Mouse (Mus musculus) intestine, embryonic 16.5 days (tissue): ENCODE data around the gene Gm7029. TPM values are rescaled to one million over a fixed set of nuclear protein-coding genes. Genes with fewer than 3 reads are reported as not detected.
A peak's percentile ranks its signal among the peaks of the same experiment; 100 is the strongest.
"Not testable (repeated sequence)": the region's sequence is repeated elsewhere in the genome, so short reads cannot be mapped to it uniquely, and the experiment has no call there.

Experiments
- ATAC-seq: fragments of 200-750 bp; cut with Nextera tagmentation; 2 replicates; pipeline ENCODE4 v1.8.0; 2017; ENCODE audit warnings: moderate TSS enrichment, moderate library complexity
- H3K27ac ChIP-seq: fragments of 300-500 bp; sonication (generic); 2 replicates; pipeline ENCODE4 v1.5.1; 2014; ENCODE audit warnings: mild to moderate bottlenecking, low read length
- H3K27me3 ChIP-seq: fragments of 300-500 bp; sonication (generic); replicated peaks from 2 replicates; pipeline ENCODE4 v1.6.1; 2014; ENCODE audit warnings: low read length, control low read depth, mixed read lengths; ENCODE audit not compliant: control insufficient read depth, insufficient read depth
- H3K36me3 ChIP-seq: fragments of 300-500 bp; sonication (generic); 2 replicates; pipeline ENCODE4 v1.6.1; 2014; ENCODE audit warnings: low read length, control low read depth; ENCODE audit not compliant: control insufficient read depth, insufficient read depth
- H3K4me1 ChIP-seq: fragments of 300-500 bp; sonication (generic); 2 replicates; pipeline ENCODE4 v1.6.1; 2014; ENCODE audit warnings: low read length, control low read depth, mixed read lengths; ENCODE audit not compliant: control insufficient read depth, insufficient read depth
- H3K4me2 ChIP-seq: fragments of 300-500 bp; sonication (generic); 2 replicates; pipeline ENCODE4 v1.6.1; 2014; ENCODE audit warnings: low read depth, low read length, control low read depth
- H3K4me3 ChIP-seq: fragments of 300-500 bp; sonication (generic); 2 replicates; pipeline ENCODE4 v1.5.1; 2014; ENCODE audit warnings: mild to moderate bottlenecking, low read length
- H3K9ac ChIP-seq: fragments of 300-500 bp; sonication (generic); 2 replicates; pipeline ENCODE4 v1.6.1; 2014; ENCODE audit warnings: low read depth, low read length
- H3K9me3 ChIP-seq: fragments of 300-500 bp; sonication (generic); 2 replicates; pipeline ENCODE4 v1.6.1; 2016; ENCODE audit warnings: low read length, control low read depth; ENCODE audit not compliant: control insufficient read depth
- WGBS: fragments of 180-500 bp; shearing (Covaris S2); extraction: QIAGEN DNeasy Blood & Tissue Kit; methylation state at CpG from one replicate; pipeline ENCODE4 v1.1.7; 2014; 5-methylcytosine and 5-hydroxymethylcytosine counted together
- polyA plus RNA-seq: library from polyadenylated mRNA; unstranded; fragments of >200 nt; fragmentation: Nextera tagmentation; extraction: Ambion mirVana; gene quantifications from 2 replicates; pipeline ENCODE4 v1.2.1, GENCODE M21; 2015

The Gm7029 gene
- polyA plus RNA-seq, 1 experiment from 2014 or later: not detected

DNA sequence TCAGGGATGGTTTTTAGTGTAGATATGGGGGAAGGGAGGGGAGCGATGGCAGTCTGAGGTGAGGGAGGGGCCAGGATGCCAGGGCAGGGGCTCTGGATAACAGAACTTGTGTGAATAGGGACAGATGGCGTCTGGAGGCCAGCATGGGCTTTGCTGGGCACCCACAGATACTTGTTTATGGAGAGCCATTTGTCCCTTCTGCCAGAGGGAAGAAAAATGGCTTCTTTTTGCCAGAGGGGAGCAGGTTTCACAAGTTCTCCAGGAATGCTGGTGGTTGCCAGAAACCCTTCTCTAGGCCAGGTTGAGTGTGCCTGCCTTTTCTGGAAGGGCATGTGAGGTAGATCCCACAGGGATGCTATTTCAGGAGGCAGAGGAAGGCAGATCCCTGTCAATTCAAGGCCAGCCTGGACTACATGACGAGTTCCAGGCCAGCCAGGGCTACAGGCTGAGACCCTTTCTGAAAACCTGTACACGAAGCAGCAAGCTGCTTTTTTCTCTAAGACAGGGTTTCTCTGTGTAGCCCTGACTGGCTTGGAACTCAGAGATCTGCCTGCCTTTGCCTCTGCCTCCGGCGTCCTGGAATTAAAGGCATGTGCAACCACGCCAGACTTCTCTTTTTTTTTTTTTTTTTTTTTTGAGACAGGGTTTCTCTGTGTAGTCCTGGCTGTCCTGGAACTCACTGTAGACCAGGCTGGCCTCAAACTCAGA is 26.8 kb downstream of the Gm7029 start:
- ATAC-seq: no peak
- WGBS: 66% methylated on average over 7 of the region's 7 CpGs
- Histone ChIP-seq H3K27ac (no peak overlapping the region), H3K4me3 (no peak overlapping the region), H3K9ac (no peak overlapping the region), H3K27me3 (no peaks in the 10 kb centered on the region), H3K4me2 (no peak overlapping the region), H3K9me3 (no peaks in the 10 kb centered on the region), H3K36me3 (no peaks in the 10 kb centered on the region), H3K4me1 (no peaks in the 10 kb centered on the region)

DNA sequence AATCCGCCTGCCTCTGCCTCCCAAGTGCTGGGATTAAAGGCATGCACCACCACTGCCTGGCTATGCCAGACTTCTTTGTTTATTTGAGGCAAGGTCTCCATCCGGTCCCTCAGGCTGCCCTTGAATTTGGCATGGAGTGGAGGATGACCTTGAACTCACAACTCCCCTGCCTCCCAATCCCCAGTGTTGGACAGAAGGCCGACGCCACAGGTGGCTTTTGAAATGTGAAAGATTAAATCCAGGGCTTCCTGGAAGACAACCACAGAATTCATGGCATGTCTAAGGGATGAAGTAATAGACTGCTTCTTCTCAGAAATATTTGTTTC is 27.3 kb downstream of the Gm7029 start:
- no peak overlapping the region for H3K9ac ChIP-seq
- H3K4me2 ChIP-seq: no peak overlapping the region
- H3K27ac ChIP-seq: no peak overlapping the region
- H3K4me3 ChIP-seq: no peak overlapping the region
- ATAC-seq: no peak
- H3K9me3 ChIP-seq: no peaks in the 10 kb centered on the region
- no peaks in the 10 kb centered on the region for H3K36me3 ChIP-seq
- no peaks in the 10 kb centered on the region for H3K4me1 ChIP-seq
- no peaks in the 10 kb centered on the region for H3K27me3 ChIP-seq
- WGBS: 76% methylated on average over 4 of the region's 4 CpGs

DNA sequence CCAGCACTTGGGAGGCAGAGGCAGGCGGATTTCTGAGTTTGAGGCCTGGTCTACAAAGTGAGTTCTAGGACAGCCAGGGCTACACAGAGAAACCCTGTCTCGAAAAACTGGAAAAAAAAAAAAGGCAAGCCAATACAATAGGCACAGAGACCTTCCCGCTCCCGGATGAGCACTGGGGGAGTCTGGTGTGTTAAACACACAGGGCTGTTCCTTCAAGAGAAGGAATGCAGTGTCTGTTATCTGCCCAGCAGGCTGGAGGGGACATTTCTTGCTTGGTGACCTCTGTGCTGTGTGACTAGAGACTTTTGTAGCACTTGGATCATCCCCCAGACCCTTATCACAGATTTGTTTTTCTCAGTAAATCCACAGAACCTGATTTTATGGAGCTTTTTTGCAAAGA is 28.0 kb downstream of the Gm7029 start:
- WGBS: 57% methylated on average over 4 of the region's 4 CpGs
- no peak overlapping the region for H3K27ac ChIP-seq
- ATAC-seq: no peak

DNA sequence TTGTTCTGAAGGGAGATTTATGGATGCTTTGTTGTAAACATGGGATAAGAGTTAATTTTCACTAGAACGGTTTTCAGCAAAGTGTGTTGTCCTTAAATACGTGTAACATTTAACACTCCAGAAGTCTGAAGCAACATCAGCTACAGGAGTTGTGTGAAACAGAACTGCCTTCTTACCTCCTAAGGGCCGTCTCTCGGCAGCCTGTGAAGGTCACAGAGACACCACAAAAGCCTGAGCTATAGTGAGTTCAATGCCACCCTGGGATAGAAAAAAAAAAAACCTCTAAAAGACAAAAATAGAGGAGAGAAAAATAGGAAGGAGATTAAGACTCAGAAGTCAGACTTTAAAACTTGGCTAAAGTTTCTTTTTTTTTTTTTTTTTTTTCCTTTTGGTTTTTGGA is 28.4 kb downstream of the Gm7029 start:
- 29% methylated on average over 4 of the region's 4 CpGs for WGBS
- H3K4me2 ChIP-seq: no peak overlapping the region
- no peak overlapping the region for H3K27ac ChIP-seq
- ATAC-seq: no peak
- no peaks in the 10 kb centered on the region for H3K4me1 ChIP-seq
- no peaks in the 10 kb centered on the region for H3K36me3 ChIP-seq
- no peak overlapping the region for H3K4me3 ChIP-seq
- H3K9me3 ChIP-seq: no peaks in the 10 kb centered on the region
- no peak overlapping the region for H3K9ac ChIP-seq
- no peaks in the 10 kb centered on the region for H3K27me3 ChIP-seq

More for the DNA sequence above, 28.0 kb downstream of the Gm7029 start:
- no peaks in the 10 kb centered on the region for H3K9me3 ChIP-seq
- H3K4me3 ChIP-seq: no peak overlapping the region
- no peaks in the 10 kb centered on the region for H3K27me3 ChIP-seq
- H3K36me3 ChIP-seq: no peaks in the 10 kb centered on the region
- H3K4me2 ChIP-seq: no peak overlapping the region
- no peak overlapping the region for H3K9ac ChIP-seq
- no peaks in the 10 kb centered on the region for H3K4me1 ChIP-seq

DNA sequence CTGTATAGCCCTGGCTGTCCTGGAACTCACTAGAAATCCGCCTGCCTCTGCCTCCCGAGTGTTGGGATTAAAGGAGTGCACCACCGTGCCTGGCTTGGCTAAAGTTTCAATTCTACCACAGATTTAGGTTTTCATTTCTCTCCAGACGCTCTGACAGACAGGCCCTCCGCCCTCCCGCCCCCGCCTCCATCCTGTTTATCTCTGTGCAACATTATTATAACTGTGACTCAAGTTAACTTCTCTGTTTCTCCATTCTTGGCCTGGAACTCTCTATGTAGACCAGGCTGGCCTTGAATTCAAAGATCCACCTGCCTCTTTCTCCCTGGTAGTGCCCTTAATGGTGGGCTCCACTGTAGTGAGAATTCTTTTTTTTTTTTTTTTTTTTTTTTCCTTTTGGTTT is 28.9 kb downstream of the Gm7029 start:
- Histone ChIP-seq H3K9me3 (no peaks in the 10 kb centered on the region), H3K9ac (no peak overlapping the region), H3K4me2 (no peak overlapping the region), H3K4me3 (no peak overlapping the region), H3K27me3 (no peaks in the 10 kb centered on the region), H3K36me3 (no peaks in the 10 kb centered on the region), H3K27ac (no peak overlapping the region), H3K4me1 (no peaks in the 10 kb centered on the region)
- ATAC-seq: no peak
- WGBS: 79% methylated on average over 7 of the region's 7 CpGs

DNA sequence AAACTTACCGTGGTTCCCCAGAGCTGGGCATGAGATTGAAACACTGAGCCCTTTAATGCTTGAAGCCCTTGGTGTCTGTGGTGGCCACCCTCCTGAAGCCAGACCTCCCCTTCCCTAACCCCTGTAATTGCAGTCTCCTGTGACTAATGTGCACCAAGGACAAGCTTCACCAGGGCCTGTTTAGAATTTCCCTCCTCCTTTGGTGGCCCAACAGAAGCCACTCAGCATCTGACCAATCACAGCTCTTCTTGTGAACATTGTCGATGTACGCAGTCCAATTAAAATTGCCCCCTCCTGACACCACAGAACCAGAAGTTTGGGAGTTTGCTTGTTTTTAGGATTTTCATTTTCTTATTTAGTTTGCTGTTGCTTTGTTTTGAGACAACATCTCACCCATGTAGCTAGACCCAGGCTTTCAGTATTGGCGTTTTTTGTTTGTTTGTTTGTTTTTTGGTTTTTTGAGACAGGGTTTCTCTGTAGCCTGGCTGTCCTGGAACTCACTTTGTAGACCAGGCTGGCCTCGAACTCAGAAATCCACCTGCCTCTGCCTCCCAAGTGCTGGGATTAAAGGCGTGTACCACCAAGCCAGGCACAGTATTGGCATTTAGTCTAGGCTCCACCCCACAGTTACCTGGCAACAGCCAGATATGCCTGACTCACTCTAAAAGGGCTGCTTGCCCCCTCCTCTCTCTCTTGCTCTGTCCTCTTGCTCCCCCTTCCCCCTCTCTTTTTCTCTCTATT is 30.4 kb downstream of the Gm7029 start:
- 67% methylated on average over 6 of the region's 6 CpGs for WGBS
- H3K9me3 ChIP-seq, H3K36me3 ChIP-seq, H3K9ac ChIP-seq, H3K27ac ChIP-seq, H3K4me3 ChIP-seq, ATAC-seq, H3K4me1 ChIP-seq, H3K27me3 ChIP-seq, H3K4me2 ChIP-seq: not testable (repeated sequence)

DNA sequence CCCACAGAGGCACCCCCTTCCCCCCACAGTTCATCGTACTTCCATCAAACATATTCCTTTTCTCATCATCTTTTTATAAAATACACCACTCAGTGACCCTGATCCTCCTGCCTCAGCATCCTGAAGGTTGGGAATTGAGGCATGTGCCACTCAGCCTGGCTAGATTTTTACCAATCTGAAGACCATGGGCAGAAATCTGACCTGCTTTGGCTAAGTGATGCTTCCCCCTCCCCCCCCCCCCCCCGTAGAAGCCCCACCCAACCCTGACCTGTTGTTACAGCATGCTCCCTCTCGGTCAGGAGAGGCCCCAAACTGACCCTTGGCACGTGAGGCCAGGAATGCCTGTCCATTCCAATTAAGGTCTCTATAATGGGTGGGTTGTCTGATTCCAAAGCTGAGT is 31.2 kb downstream of the Gm7029 start, which contains the start of gene Platr17:
Gene Platr17 (plus strand): TSS at position 301 of the 400 bp plus-strand sequence.
- H3K9ac ChIP-seq, H3K27ac ChIP-seq, H3K27me3 ChIP-seq, H3K4me1 ChIP-seq, H3K4me3 ChIP-seq, H3K36me3 ChIP-seq, H3K4me2 ChIP-seq, H3K9me3 ChIP-seq, ATAC-seq: not testable (repeated sequence)
- 33% methylated on average over 4 of the region's 4 CpGs for WGBS

DNA sequence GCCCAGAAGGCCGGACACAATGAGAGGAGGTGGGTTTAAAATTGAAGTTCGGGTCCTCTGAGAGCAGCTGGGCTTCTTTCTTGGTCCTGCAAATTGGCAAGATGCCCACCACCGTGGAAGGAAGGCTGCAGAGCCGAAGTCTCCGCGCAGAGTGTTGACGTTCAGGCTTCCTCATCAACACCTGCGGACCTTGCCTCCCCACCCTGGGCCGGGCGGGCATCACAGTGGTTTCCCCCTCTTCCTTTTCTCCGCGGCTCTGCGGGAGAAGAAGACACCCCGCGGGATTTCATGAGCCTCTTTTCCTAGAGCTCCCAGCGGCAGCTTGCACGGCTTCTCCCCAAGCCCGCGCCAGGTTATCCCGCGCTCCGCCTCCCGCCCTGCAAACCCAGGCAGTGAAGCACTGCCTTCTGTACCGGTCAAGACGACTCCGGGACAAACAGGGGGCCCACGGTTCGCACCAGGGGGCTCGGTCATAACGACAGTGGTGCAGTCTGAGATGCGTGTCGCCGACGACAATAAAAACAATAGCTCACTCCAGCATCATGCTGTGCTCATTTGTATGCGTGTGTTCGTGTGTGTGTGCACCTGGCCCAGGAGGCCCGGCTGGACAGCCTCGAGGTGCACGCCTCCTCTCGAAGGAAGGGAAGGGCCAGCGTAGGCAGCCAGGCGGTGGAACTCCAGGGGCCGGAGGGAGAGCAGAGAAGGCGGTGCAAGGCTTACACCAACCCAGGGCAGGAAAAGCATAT is 34.9 kb downstream of the Gm7029 start:
- Histone ChIP-seq H3K9me3 (no peaks in the 10 kb centered on the region), H3K27me3 (no peaks in the 10 kb centered on the region), H3K36me3 (peaks cover 14% of the 10 kb centered on the region), H3K4me2 (peak overlapping the region; percentile 95), H3K27ac (peak overlapping the region; percentile 95), H3K4me3 (peak overlapping the region; percentile 91), H3K4me1 (peaks cover 9% of the 10 kb centered on the region; the same call in 1 of the 2 replicates), H3K9ac (peak overlapping the region; percentile 99)
- WGBS: under 1% methylated on average over 41 of the region's 44 CpGs
- ATAC-seq: peak; percentile 70

DNA sequence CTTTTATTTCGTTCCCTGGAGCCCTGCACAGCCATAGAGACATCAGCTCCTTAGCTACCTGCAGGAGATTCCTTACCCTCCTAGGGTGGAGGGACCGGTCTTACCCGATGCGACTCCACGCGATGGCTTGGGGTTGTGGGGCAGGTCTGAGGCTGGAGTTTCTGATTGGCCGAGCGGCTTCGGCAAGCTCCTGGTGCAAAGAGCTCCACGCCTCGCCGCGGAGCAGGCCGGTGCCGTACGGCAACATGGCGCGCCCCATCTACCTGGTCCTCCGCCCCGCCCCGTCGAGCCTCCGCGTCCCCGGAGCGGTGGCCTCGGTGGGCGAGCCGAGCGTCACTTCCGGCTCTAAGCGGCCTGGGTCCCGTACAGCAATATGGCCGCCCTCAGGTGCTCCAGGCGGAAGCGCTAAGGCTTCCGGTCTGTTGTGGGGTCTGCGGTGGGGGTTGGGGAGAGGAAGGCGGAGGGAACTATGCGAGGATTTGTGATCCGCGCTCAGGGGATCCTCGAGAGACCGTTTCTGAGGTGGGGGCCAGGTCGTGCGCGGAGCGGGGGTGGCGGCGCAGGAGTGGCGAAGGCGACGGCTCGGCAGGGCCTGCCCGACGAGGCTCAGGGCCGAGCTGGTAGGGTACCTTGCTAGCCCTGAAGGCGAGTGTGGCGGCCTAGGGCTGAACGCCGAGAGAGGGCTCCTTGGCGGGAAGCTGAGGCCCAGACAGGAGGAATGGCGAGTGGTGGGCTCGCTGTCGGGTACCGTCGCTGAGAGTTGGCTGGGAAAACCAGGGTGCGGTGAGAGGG is 35.6 kb downstream of the Gm7029 start, which contains the start of gene Daxx:
Gene Daxx (plus strand): TSS at position 338 of the 792 bp plus-strand sequence.
- Histone ChIP-seq H3K27ac (peak within 1 kb of the TSS; percentile 96), H3K9me3 (no peaks in the 10 kb centered on the region), H3K27me3 (no peaks in the 10 kb centered on the region), H3K9ac (peak within 1 kb of the TSS; percentile 99), H3K4me2 (peak within 1 kb of the TSS; percentile 95), H3K4me3 (peak within 1 kb of the TSS; percentile 91), H3K4me1 (peaks cover 9% of the 10 kb centered on the region; the same call in 1 of the 2 replicates), H3K36me3 (peaks cover 21% of the 10 kb centered on the region)
- under 1% methylated on average over 68 of the region's 68 CpGs for WGBS
- peak; percentile 97 for ATAC-seq
